In the genomic region with DNA sequence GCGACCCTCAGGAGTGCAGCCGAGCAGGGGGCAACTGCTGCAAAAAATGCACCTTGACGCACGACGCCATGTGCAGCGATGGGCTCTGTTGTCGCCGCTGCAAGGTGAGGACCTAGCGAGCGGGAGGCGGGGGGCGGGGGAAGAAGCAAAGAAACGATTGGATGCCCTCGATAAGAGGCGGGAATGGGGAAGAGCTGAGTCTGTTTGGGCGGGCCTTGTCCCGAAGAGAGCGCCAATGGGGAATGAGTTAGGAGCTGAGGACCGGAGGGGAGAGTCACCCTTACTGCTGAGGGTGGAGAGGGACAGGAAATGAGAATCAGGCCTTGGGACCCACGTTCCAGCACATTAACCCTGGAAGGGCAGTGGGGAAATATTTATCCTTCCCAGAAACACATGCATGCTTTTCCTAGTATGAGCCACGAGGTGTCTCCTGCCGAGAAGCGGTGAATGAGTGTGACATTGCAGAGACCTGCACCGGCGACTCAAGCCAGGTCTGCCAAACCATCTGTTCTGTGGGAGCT, we compare ENCODE assay signal across 8 mouse cellular contexts. TPM values are rescaled to one million over a fixed set of nuclear protein-coding genes. Genes with fewer than 3 reads are reported as not detected.
A peak's percentile ranks its signal among the peaks of the same experiment; 100 is the strongest.
DNase-seq lines count a peak whose midpoint lies in the region; ATAC-seq and TF ChIP-seq lines count a peak whose summit lies in the region.

No protein-coding gene starts in this region.

- no peaks in the 10 kb centered on the region for H3K27me3 ChIP-seq in intestine, embryonic 14.5 days (replicated peaks; ENCODE audit: control insufficient read depth, insufficient read depth, low read length)
- H3K27me3 ChIP-seq in limb, embryonic 10.5 days (ENCODE audit: low read depth, poor library complexity, severe bottlenecking): peaks cover 24% of the 10 kb centered on the region
- peaks cover 2% of the 10 kb centered on the region; the same call in 1 of the 2 replicates for H3K27me3 ChIP-seq in midbrain, embryonic 11.5 days (ENCODE audit: control insufficient read depth, insufficient read depth, low read length)
- H3K27me3 ChIP-seq in stomach, embryonic 16.5 days (ENCODE audit: control insufficient read depth, insufficient read depth, low read length): no peaks in the 10 kb centered on the region

- DNase-seq in layer of hippocampus, adult 2 months (ENCODE audit: low spot score in 2 of 2): peak; percentile 69 to 79
- DNase-seq in layer of hippocampus, adult 11-12 months (ENCODE audit: low spot score): no peak
- peak; percentile 96 for DNase-seq in embryo, embryonic 10.5 days (ENCODE audit: low spot score)
- DNase-seq in gastrocnemius, postnatal 36 days: peak; percentile 61 to 79
- peak; percentile 95 for DNase-seq in intestine, embryonic 14.5 days (ENCODE audit: low spot score)
- peak; percentile 93 for DNase-seq in limb, embryonic 10.5 days (ENCODE audit: low spot score)
- peak; percentile 97 for DNase-seq in midbrain, embryonic 11.5 days (ENCODE audit: low spot score, missing footprints)

- peak overlapping the region; percentile 58 for H3K9ac ChIP-seq in intestine, embryonic 14.5 days (ENCODE audit: low read length)
- peak overlapping the region; percentile 91 for H3K9ac ChIP-seq in midbrain, embryonic 11.5 days (ENCODE audit: low read length)
- H3K9ac ChIP-seq in stomach, embryonic 16.5 days (ENCODE audit: low read length): peak overlapping the region; percentile 77

- ATAC-seq in intestine, embryonic 14.5 days (replicated peaks; ENCODE audit: low FRiP score, low TSS enrichment, low read depth): peak; percentile 87
- ATAC-seq in midbrain, embryonic 11.5 days (ENCODE audit: low FRiP score): peak; percentile 80
- ATAC-seq in stomach, embryonic 16.5 days (ENCODE audit: insufficient read depth, low FRiP score): peak; percentile 93

- TF ChIP-seq CTCF in layer of hippocampus, adult 2 months (conservative IDR thresholded peaks at IDR 0.05): peak; percentile 71

- peak overlapping the region; percentile 74 for H3K4me2 ChIP-seq in intestine, embryonic 14.5 days (ENCODE audit: low read length)
- H3K4me2 ChIP-seq in midbrain, embryonic 11.5 days: peak overlapping the region; percentile 98
- peak overlapping the region; percentile 99 for H3K4me2 ChIP-seq in stomach, embryonic 16.5 days (ENCODE audit: low read depth, low read length)

- H3K36me3 ChIP-seq in intestine, embryonic 14.5 days (ENCODE audit: control insufficient read depth, insufficient read depth, low read length): 0 out of 2 replicates have a peak, but pooled peaks cover 3% of the 10 kb centered on the region
- peaks cover 25% of the 10 kb centered on the region for H3K36me3 ChIP-seq in limb, embryonic 10.5 days
- H3K36me3 ChIP-seq in midbrain, embryonic 11.5 days (ENCODE audit: control insufficient read depth, insufficient read depth, low read length): no peaks in the 10 kb centered on the region
- no peaks in the 10 kb centered on the region for H3K36me3 ChIP-seq in stomach, embryonic 16.5 days (ENCODE audit: control insufficient read depth, insufficient read depth, low read length)

- H3K27ac ChIP-seq in layer of hippocampus, adult 2 months: peak overlapping the region; percentile 78
- peak overlapping the region; percentile 89 for H3K27ac ChIP-seq in intestine, embryonic 14.5 days (ENCODE audit: low read depth)
- peak overlapping the region; percentile 94 for H3K27ac ChIP-seq in limb, embryonic 10.5 days
- peak overlapping the region; percentile 67 for H3K27ac ChIP-seq in midbrain, embryonic 11.5 days (ENCODE audit: low read depth, low read length)
- H3K27ac ChIP-seq in stomach, embryonic 16.5 days (ENCODE audit: low read length): peak overlapping the region; percentile 86

- H3K9me3 ChIP-seq in intestine, embryonic 14.5 days (ENCODE audit: control insufficient read depth, low read length): no peaks in the 10 kb centered on the region
- H3K9me3 ChIP-seq in limb, embryonic 10.5 days (replicated peaks): no peaks in the 10 kb centered on the region
- H3K9me3 ChIP-seq in midbrain, embryonic 11.5 days (ENCODE audit: control insufficient read depth, low read length): no peaks in the 10 kb centered on the region
- H3K9me3 ChIP-seq in stomach, embryonic 16.5 days (replicated peaks; ENCODE audit: control insufficient read depth, low read length): no peaks in the 10 kb centered on the region

- intact Hi-C loops in gastrocnemius, postnatal 36 days (cut with DNase I): loop anchor here (1.0 to 5.0 kb wide), 3 partner anchors 78 to 223 kb away; no protein-coding TSS in a partner anchor

- WGBS in intestine, embryonic 14.5 days: under 1% methylated on average over 25 of the region's 25 CpGs
- WGBS in limb, embryonic 10.5 days: 2% methylated on average over 25 of the region's 25 CpGs
- WGBS in midbrain, embryonic 11.5 days: 5% methylated on average over 25 of the region's 25 CpGs
- WGBS in stomach, embryonic 16.5 days: under 1% methylated on average over 25 of the region's 25 CpGs

- peak overlapping the region; percentile 57 for H3K4me3 ChIP-seq in layer of hippocampus, adult 2 months
- peak overlapping the region; percentile 52 for H3K4me3 ChIP-seq in intestine, embryonic 14.5 days (ENCODE audit: low read depth, low read length)
- H3K4me3 ChIP-seq in limb, embryonic 10.5 days: peak overlapping the region; percentile 60
- H3K4me3 ChIP-seq in midbrain, embryonic 11.5 days (ENCODE audit: low read depth, low read length): peak overlapping the region; percentile 52
- peak overlapping the region; percentile 67 for H3K4me3 ChIP-seq in stomach, embryonic 16.5 days (replicated peaks; ENCODE audit: low read length)

- H3K4me1 ChIP-seq in intestine, embryonic 14.5 days (replicated peaks; ENCODE audit: control insufficient read depth, insufficient read depth, low read length): peaks cover 33% of the 10 kb centered on the region
- H3K4me1 ChIP-seq in limb, embryonic 10.5 days: peaks cover 83% of the 10 kb centered on the region
- peaks cover 35% of the 10 kb centered on the region for H3K4me1 ChIP-seq in midbrain, embryonic 11.5 days (ENCODE audit: control insufficient read depth, insufficient read depth, low read length)
- peaks cover 21% of the 10 kb centered on the region for H3K4me1 ChIP-seq in stomach, embryonic 16.5 days (ENCODE audit: control insufficient read depth, insufficient read depth, low read length)

RNA-seq across cellular contexts. Expression of a gene that starts 13.4 kb away (rescaled TPM):
- total RNA-seq in layer of hippocampus, adult 2 months (2021): 100 to 1,000 TPM; 192 to 212 TPM
- under 1 TPM; 0.32 to 0.79 TPM for total RNA-seq in gastrocnemius, postnatal 36 days (2021)
- polyA plus RNA-seq in intestine, embryonic 14.5 days (2014; fragmentation: Nextera tagmentation; extraction: Ambion mirVana): 4.9 and 5.8 TPM in 2 replicates
- 14.2 and 25.1 TPM in 2 replicates for polyA plus RNA-seq in limb, embryonic 10.5 days (2016; fragmentation: Nextera tagmentation; extraction: Ambion mirVana)
- polyA plus RNA-seq in midbrain, embryonic 11.5 days (2014; fragmentation: Nextera tagmentation; extraction: Ambion mirVana): 13.6 and 13.8 TPM in 2 replicates
- 4.5 and 5.2 TPM in 2 replicates for polyA plus RNA-seq in stomach, embryonic 16.5 days (2015; fragmentation: Nextera tagmentation; extraction: Ambion mirVana)

RNA-seq across cellular contexts. Expression of a gene that starts 44.8 kb away (rescaled TPM):
- 1 to 10 TPM; 4.7 TPM for total RNA-seq in layer of hippocampus, adult 2 months (2021)
- total RNA-seq in gastrocnemius, postnatal 36 days (2021): 1 to 10 TPM; 4.6 to 5.8 TPM
- 47.7 and 57.7 TPM in 2 replicates for polyA plus RNA-seq in intestine, embryonic 14.5 days (2014; fragmentation: Nextera tagmentation; extraction: Ambion mirVana)
- polyA plus RNA-seq in limb, embryonic 10.5 days (2016; fragmentation: Nextera tagmentation; extraction: Ambion mirVana): 95.0 and 98.8 TPM in 2 replicates
- polyA plus RNA-seq in midbrain, embryonic 11.5 days (2014; fragmentation: Nextera tagmentation; extraction: Ambion mirVana): 85.5 and 87.8 TPM in 2 replicates
- polyA plus RNA-seq in stomach, embryonic 16.5 days (2015; fragmentation: Nextera tagmentation; extraction: Ambion mirVana): 30.1 and 38.5 TPM in 2 replicates
